Mouse (Mus musculus): ENCODE measurements around the gene Ermap. TPM values are rescaled to one million over a fixed set of nuclear protein-coding genes. Genes with fewer than 3 reads are reported as not detected.

Ermap gene
- polyA plus RNA-seq (2012; rRNA removed) (1.7 and 2.1 TPM in 2 replicates), polyA plus RNA-seq (2014; fragmentation: Nextera tagmentation; extraction: Ambion mirVana) (0.97 and 1.6 TPM in 2 replicates)

- no peak within 1 kb of the TSS for H3K27ac ChIP-seq (replicated peaks; ENCODE audit: low read depth, low read length)
- no peak for TF ChIP-seq POLR2A (IDR thresholded peaks at IDR 0.05; ENCODE audit: borderline replicate concordance, extremely low read depth, insufficient read depth, insufficient read length)
- WGBS, result 77% methylated on average over 6 of the region's 6 CpGs
- H3K4me3 ChIP-seq (replicated peaks; ENCODE audit: low read length), result no peak within 1 kb of the TSS
- no peaks in the 10 kb centered on the region for H3K27me3 ChIP-seq (ENCODE audit: control insufficient read depth, insufficient read depth, low read length)
- no peaks in the 10 kb centered on the region for H3K9me3 ChIP-seq (ENCODE audit: control insufficient read depth, low read length)
- H3K36me3 ChIP-seq (ENCODE audit: control insufficient read depth, insufficient read depth, low read length), result no peaks in the 10 kb centered on the region
- H3K4me1 ChIP-seq (ENCODE audit: control insufficient read depth, insufficient read depth, low read length), result no peaks in the 10 kb centered on the region
- DNase-seq (ENCODE audit: low spot score), result no peak
- no peak within 1 kb of the TSS for H3K4me2 ChIP-seq (replicated peaks; ENCODE audit: low read depth, low read length, severe bottlenecking)
- no peak within 1 kb of the TSS for H3K9ac ChIP-seq (ENCODE audit: low read depth, low read length, severe bottlenecking)
- no peak for ATAC-seq (ENCODE audit: low FRiP score, low read depth)
These were observed at the start of gene Ermap for GRCm38 (mm10) chr4:119189864-119190263. Gene Ermap (minus strand): TSS chr4:119190011.

- peak; percentile 79 for ATAC-seq (ENCODE audit: low FRiP score, low read depth)
- Histone ChIP-seq H3K27me3 (ENCODE audit: control insufficient read depth, insufficient read depth, low read length) (no peaks in the 10 kb centered on the region), H3K27ac (replicated peaks; ENCODE audit: low read depth, low read length) (peak overlapping the region; percentile 65), H3K4me1 (ENCODE audit: control insufficient read depth, insufficient read depth, low read length) (0 out of 2 replicates have a peak, but pooled peaks cover 2% of the 10 kb centered on the region), H3K4me3 (replicated peaks; ENCODE audit: low read length) (no peak overlapping the region), H3K9me3 (ENCODE audit: control insufficient read depth, low read length) (no peaks in the 10 kb centered on the region), H3K36me3 (ENCODE audit: control insufficient read depth, insufficient read depth, low read length) (peaks cover 70% of the 10 kb centered on the region), H3K9ac (ENCODE audit: low read depth, low read length, severe bottlenecking) (no peak overlapping the region), H3K4me2 (replicated peaks; ENCODE audit: low read depth, low read length, severe bottlenecking) (no peak overlapping the region)
- peak; percentile 84 for DNase-seq (ENCODE audit: low spot score)
- no peak for TF ChIP-seq POLR2A (IDR thresholded peaks at IDR 0.05; ENCODE audit: borderline replicate concordance, extremely low read depth, insufficient read depth, insufficient read length)
- WGBS, result 38% methylated on average over 12 of the region's 12 CpGs
These were observed 49.4 kb upstream of the Ermap start for GRCm38 (mm10) chr4:119239181-119239682.

- peaks cover 66% of the 10 kb centered on the region for H3K36me3 ChIP-seq (ENCODE audit: control insufficient read depth, insufficient read depth, low read length)
- H3K27ac ChIP-seq (replicated peaks; ENCODE audit: low read depth, low read length), result no peak overlapping the region
- H3K9ac ChIP-seq (ENCODE audit: low read depth, low read length, severe bottlenecking), result no peak overlapping the region
- DNase-seq (ENCODE audit: low spot score) (no peak), ATAC-seq (ENCODE audit: low FRiP score, low read depth) (no peak)
- H3K27me3 ChIP-seq (ENCODE audit: control insufficient read depth, insufficient read depth, low read length), result no peaks in the 10 kb centered on the region
- no peaks in the 10 kb centered on the region for H3K9me3 ChIP-seq (ENCODE audit: control insufficient read depth, low read length)
- H3K4me1 ChIP-seq (ENCODE audit: control insufficient read depth, insufficient read depth, low read length), result 0 out of 2 replicates have a peak, but pooled peaks cover 2% of the 10 kb centered on the region
- H3K4me2 ChIP-seq (replicated peaks; ENCODE audit: low read depth, low read length, severe bottlenecking), result no peak overlapping the region
- 67% methylated on average over 3 of the region's 3 CpGs for WGBS
- no peak overlapping the region for H3K4me3 ChIP-seq (replicated peaks; ENCODE audit: low read length)
- TF ChIP-seq POLR2A (IDR thresholded peaks at IDR 0.05; ENCODE audit: borderline replicate concordance, extremely low read depth, insufficient read depth, insufficient read length), result no peak
These were observed 48.9 kb upstream of the Ermap start for GRCm38 (mm10) chr4:119238661-119239060.

- Histone ChIP-seq H3K27me3 (ENCODE audit: control insufficient read depth, insufficient read depth, low read length) (no peaks in the 10 kb centered on the region), H3K4me2 (replicated peaks; ENCODE audit: low read depth, low read length, severe bottlenecking) (peak overlapping the region; percentile 53), H3K4me3 (replicated peaks; ENCODE audit: low read length) (peak overlapping the region; percentile 96), H3K27ac (replicated peaks; ENCODE audit: low read depth, low read length) (peak overlapping the region; percentile 68; the same call in 1 of the 2 replicates), H3K9me3 (ENCODE audit: control insufficient read depth, low read length) (no peaks in the 10 kb centered on the region), H3K36me3 (ENCODE audit: control insufficient read depth, insufficient read depth, low read length) (peaks cover 29% of the 10 kb centered on the region), H3K9ac (ENCODE audit: low read depth, low read length, severe bottlenecking) (peak overlapping the region; percentile 86), H3K4me1 (ENCODE audit: control insufficient read depth, insufficient read depth, low read length) (peaks cover 8% of the 10 kb centered on the region)
- no peak for ATAC-seq (ENCODE audit: low FRiP score, low read depth)
- no peak for TF ChIP-seq POLR2A (IDR thresholded peaks at IDR 0.05; ENCODE audit: borderline replicate concordance, extremely low read depth, insufficient read depth, insufficient read length)
- DNase-seq (ENCODE audit: low spot score), result no peak
- WGBS, result 72% methylated on average over 3 of the region's 3 CpGs
These were observed 44.5 kb upstream of the Ermap start for GRCm38 (mm10) chr4:119234348-119234747.

GRCm38 (mm10) chr4:119233256-119233901 is 43.6 kb upstream of the Ermap start:
- no peak for TF ChIP-seq POLR2A (IDR thresholded peaks at IDR 0.05; ENCODE audit: borderline replicate concordance, extremely low read depth, insufficient read depth, insufficient read length)
- peak overlapping the region; percentile 53 for H3K4me2 ChIP-seq (replicated peaks; ENCODE audit: low read depth, low read length, severe bottlenecking)
- peaks cover 31% of the 10 kb centered on the region for H3K36me3 ChIP-seq (ENCODE audit: control insufficient read depth, insufficient read depth, low read length)
- WGBS, result under 1% methylated on average over 29 of the region's 36 CpGs
- ATAC-seq (ENCODE audit: low FRiP score, low read depth) (peak; percentile 39), DNase-seq (ENCODE audit: low spot score) (peak; percentile 87)
- H3K9ac ChIP-seq (ENCODE audit: low read depth, low read length, severe bottlenecking), result peak overlapping the region; percentile 86
- no peaks in the 10 kb centered on the region for H3K27me3 ChIP-seq (ENCODE audit: control insufficient read depth, insufficient read depth, low read length)
- peaks cover 8% of the 10 kb centered on the region for H3K4me1 ChIP-seq (ENCODE audit: control insufficient read depth, insufficient read depth, low read length)
- H3K9me3 ChIP-seq (ENCODE audit: control insufficient read depth, low read length), result no peaks in the 10 kb centered on the region
- H3K27ac ChIP-seq (replicated peaks; ENCODE audit: low read depth, low read length), result peak overlapping the region; percentile 74
- H3K4me3 ChIP-seq (replicated peaks; ENCODE audit: low read length), result peak overlapping the region; percentile 96
